Mouse (Mus musculus) CH12.LX (cell line): ENCODE measurements at regions not wholly inside any gene's neighbourhood (a gene's known extent, or its start where the extent isn't known, plus 50 kb on each side); places are given as distances from the start of the nearest gene placed in this dataset.

Source experiments
- DNase-seq: peaks from one replicate; pipeline ENCODE4 v3.0.0-alpha.2; 2013; ENCODE audit errors: extremely low read depth
- H3K27ac ChIP-seq: 2 replicates; pipeline ENCODE4 v1.5.1; 2012; ENCODE audit warnings: low read depth, mild to moderate bottlenecking, control low read depth, moderate library complexity; ENCODE audit not compliant: insufficient read depth
- H3K27me3 ChIP-seq: replicated peaks from 2 replicates; pipeline ENCODE3; 2012; ENCODE audit warnings: inconsistent platforms
- H3K36me3 ChIP-seq, 2 experiments: replicated peaks in 1 of 2; 2 replicates each; pipeline versions ENCODE3 to v1.6.1; 2012; ENCODE audit warnings: inconsistent platforms in 1 of 2, low read length in 1 of 2, mild to moderate bottlenecking in 1 of 2, mixed read lengths in 1 of 2, moderate library complexity in 1 of 2; ENCODE audit not compliant: control insufficient read depth in 1 of 2, insufficient read depth in 1 of 2
- H3K4me1 ChIP-seq, 2 experiments: 2 replicates each; pipeline ENCODE4 v1.6.1; 2012; ENCODE audit warnings: inconsistent platforms in 1 of 2, moderate library complexity in 1 of 2; ENCODE audit not compliant: insufficient read depth in 2 of 2, control insufficient read depth in 1 of 2
- H3K4me2 ChIP-seq: 2 replicates; pipeline ENCODE4 v1.6.1; 2012; ENCODE audit warnings: low read depth, mild to moderate bottlenecking, control low read depth; ENCODE audit not compliant: poor library complexity, insufficient read depth, severe bottlenecking
- H3K4me3 ChIP-seq, 3 experiments: fragments of 150-350 bp in 1 of 3; sonication (generic) in 1 of 3; replicated peaks in 1 of 3; 2 replicates each; pipeline versions ENCODE3 to v1.5.1; 2011 to 2012; ENCODE audit warnings: low read depth in 2 of 3, low read length in 2 of 3, mild to moderate bottlenecking in 2 of 3, moderate library complexity in 2 of 3, control low read depth in 1 of 3, improper control_type of control experiment in 1 of 3, inconsistent platforms in 1 of 3, mixed read lengths in 1 of 3; ENCODE audit not compliant: poor library complexity in 1 of 3
- H3K79me2 ChIP-seq: replicated peaks from 2 replicates; pipeline ENCODE4 v1.6.1; 2012; ENCODE audit warnings: mild to moderate bottlenecking, moderate library complexity; ENCODE audit not compliant: control insufficient read depth, poor library complexity, insufficient read depth, severe bottlenecking; ENCODE audit errors: extremely low read depth
- H3K9ac ChIP-seq: 2 replicates; pipeline ENCODE4 v1.6.1; 2012; ENCODE audit warnings: low read depth, mild to moderate bottlenecking, control low read depth, moderate library complexity; ENCODE audit not compliant: insufficient read depth
- H3K9me3 ChIP-seq: replicated peaks from 2 replicates; pipeline ENCODE3; 2012; ENCODE audit warnings: low read length, inconsistent platforms, mixed read lengths
- CHD1 ChIP-seq: IDR thresholded peaks from 2 replicates; pipeline ENCODE4 v1.6.1; 2012; ENCODE audit warnings: low read depth, low read length, improper control_type of control experiment, inconsistent platforms
- CHD2 ChIP-seq: IDR thresholded peaks from 2 replicates; pipeline ENCODE4 v1.6.1; 2011; ENCODE audit warnings: low read length, improper control_type of control experiment
- E2F4 ChIP-seq: IDR thresholded peaks from 2 replicates; pipeline ENCODE4 v1.6.1; 2011; ENCODE audit warnings: low read depth, low read length, improper control_type of control experiment; ENCODE audit not compliant: insufficient replicate concordance
- EP300 ChIP-seq: IDR thresholded peaks from 2 replicates; pipeline ENCODE4 v1.6.1; 2011; ENCODE audit warnings: low read length, improper control_type of control experiment
- HCFC1 ChIP-seq: IDR thresholded peaks from 2 replicates; pipeline ENCODE4 v1.6.1; 2012; ENCODE audit warnings: low read depth, mild to moderate bottlenecking, inconsistent platforms, low read length, improper control_type of control experiment
- KAT2A ChIP-seq: IDR thresholded peaks from 2 replicates; pipeline ENCODE4 v1.6.1; 2012; ENCODE audit warnings: low read length, improper control_type of control experiment, inconsistent platforms; ENCODE audit not compliant: insufficient replicate concordance
- MAFK ChIP-seq: IDR thresholded peaks from 2 replicates; pipeline ENCODE4 v1.6.1; 2011; ENCODE audit warnings: low read length, improper control_type of control experiment; ENCODE audit not compliant: insufficient replicate concordance
- TCF12 ChIP-seq: IDR thresholded peaks from 2 replicates; pipeline ENCODE4 v1.6.1; 2014; ENCODE audit warnings: low read depth, mild to moderate bottlenecking, inconsistent platforms, low read length, improper control_type of control experiment
- UBTF ChIP-seq: IDR thresholded peaks from 2 replicates; pipeline ENCODE4 v1.6.1; 2012; ENCODE audit warnings: low read depth, mild to moderate bottlenecking, inconsistent platforms, low read length, improper control_type of control experiment, moderate library complexity
- USF2 ChIP-seq: conservative IDR thresholded peaks from 2 replicates; pipeline ENCODE4 v1.6.1; 2011; ENCODE audit warnings: low read depth, low read length, improper control_type of control experiment
- ZKSCAN1 ChIP-seq: IDR thresholded peaks from 2 replicates; pipeline ENCODE4 v1.6.1; 2012; ENCODE audit warnings: low read depth, inconsistent platforms, low read length, improper control_type of control experiment, borderline replicate concordance
- ZMIZ1 ChIP-seq: IDR thresholded peaks from 2 replicates; pipeline ENCODE4 v1.6.1; 2012; ENCODE audit warnings: low read depth, mild to moderate bottlenecking, inconsistent platforms, low read length, improper control_type of control experiment
- dilution Hi-C: fragments of 300-500 bp; cut with MboI; formaldehyde crosslinking; loops from 2 replicates; pipeline ENCODE4 v1.14.3; 2020; ENCODE audit warnings: low sequenced_read_pairs; ENCODE audit not compliant: extremely low pct_unique_long_range_greater_than_20kb, extremely low pct_ligation_motif_present
- in situ Hi-C: fragments of 300-500 bp; cut with MboI; formaldehyde crosslinking; loops from 3 replicates; pipeline ENCODE4 v1.14.3; 2019; ENCODE audit warnings: low sequenced_read_pairs, low pct_ligation_motif_present, low pct_unique_long_range_greater_than_20kb, mixed read lengths

DNA sequence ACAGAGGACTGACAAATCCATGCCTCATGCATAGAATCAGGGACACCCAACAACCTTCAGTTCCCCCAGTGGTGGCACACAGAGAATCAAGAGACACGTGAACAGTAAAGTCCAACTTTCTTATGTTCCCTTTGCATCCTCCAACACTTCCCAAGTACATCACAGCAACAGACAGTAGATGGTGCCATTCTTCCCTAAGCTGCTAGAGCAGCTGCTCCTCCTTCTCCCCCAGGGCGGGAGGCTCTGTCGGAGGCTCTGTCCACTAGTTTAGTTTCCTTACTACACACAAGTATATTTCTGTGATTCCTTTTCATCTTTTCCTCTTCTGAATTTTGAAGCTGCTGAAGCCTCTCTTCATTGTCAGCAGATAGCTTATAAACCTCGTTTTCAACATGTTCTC is 839.0 kb upstream of the Tenm4 start:
- TF ChIP-seq TCF12, result no peak
- TF ChIP-seq CHD1, result no peak
- TF ChIP-seq E2F4, result no peak
- TF ChIP-seq CHD2, result no peak
- TF ChIP-seq, all 38 proteins: peak for 0
- dilution Hi-C loops, result no loop called here
- in situ Hi-C loops, result no loop called here

DNA sequence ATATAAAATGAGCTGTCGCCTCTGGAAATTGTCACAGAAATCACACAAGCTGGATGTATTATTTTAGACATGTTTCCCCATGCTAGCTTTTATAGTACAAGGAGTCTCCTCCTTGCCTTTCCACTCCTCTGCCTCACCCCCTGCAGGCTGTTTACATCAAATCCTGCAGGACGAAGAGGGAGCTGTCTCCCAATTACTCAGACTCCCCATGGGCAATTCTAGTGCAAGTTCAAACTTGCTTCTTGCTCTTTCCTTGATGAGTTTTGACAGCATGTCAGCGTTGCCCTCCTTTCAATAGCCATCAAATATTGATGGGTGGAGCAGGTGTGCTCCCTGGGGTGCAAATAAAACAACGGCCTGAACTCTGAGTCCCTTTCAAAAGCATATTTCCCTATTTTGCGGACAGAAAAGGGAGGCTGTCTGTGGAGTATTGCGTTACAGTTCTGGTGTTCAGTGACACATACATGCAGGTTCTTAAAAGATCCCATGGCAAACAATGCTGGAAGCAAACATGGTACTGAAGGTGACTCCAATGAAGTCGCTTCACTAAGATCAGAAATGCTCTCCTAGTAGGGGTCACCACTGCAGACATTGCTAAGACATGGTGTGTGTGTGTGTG is 820.8 kb upstream of the Tenm4 start:
- H3K4me2 ChIP-seq, result no peak overlapping the region
- H3K9ac ChIP-seq, result no peak overlapping the region
- H3K27me3 ChIP-seq, result no peaks in the 10 kb centered on the region
- no peak overlapping the region for H3K4me3 ChIP-seq
- H3K27ac ChIP-seq, result no peak overlapping the region
- peaks cover 57% of the 10 kb centered on the region for H3K9me3 ChIP-seq
- no peak for TF ChIP-seq KAT2A
- TF ChIP-seq, all 38 proteins: peak for 0
- dilution Hi-C loops, result no loop called here
- Histone ChIP-seq H3K36me3 (no peaks in the 10 kb centered on the region), H3K4me1 (no peaks in the 10 kb centered on the region), H3K79me2 (no peaks in the 10 kb centered on the region)
- in situ Hi-C loops, result no loop called here
- DNase-seq, result no peak

More for the DNA sequence above, 839.0 kb upstream of the Tenm4 start:
- no peak overlapping the region for H3K4me2 ChIP-seq
- H3K4me1 ChIP-seq, result no peaks in the 10 kb centered on the region
- no peak overlapping the region for H3K9ac ChIP-seq
- H3K36me3 ChIP-seq, result no peaks in the 10 kb centered on the region
- peaks cover 24% of the 10 kb centered on the region for H3K9me3 ChIP-seq
- H3K27me3 ChIP-seq, result no peaks in the 10 kb centered on the region
- H3K4me3 ChIP-seq, result no peak overlapping the region
- H3K79me2 ChIP-seq, result no peaks in the 10 kb centered on the region
- H3K27ac ChIP-seq, result no peak overlapping the region
- DNase-seq, result no peak

DNA sequence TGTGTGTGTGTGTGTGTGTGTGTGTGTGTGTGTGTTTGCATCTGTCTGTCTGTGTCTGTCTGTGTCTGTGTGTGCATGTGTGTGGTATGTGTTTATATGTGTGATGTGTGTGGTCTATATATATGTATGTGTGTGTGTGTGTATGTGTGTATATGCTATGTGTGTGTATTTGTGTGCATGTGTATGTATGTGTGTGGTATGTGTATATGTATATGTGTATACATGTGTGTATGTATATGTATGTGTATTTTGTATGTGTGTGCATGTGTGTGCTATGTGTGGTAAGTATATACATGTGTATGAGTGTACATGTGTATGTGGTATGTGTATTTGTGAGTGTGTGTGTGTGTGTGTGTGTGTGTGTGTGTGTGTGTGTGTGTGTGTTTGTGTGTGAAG is 820.2 kb upstream of the Tenm4 start:
- Histone ChIP-seq H3K4me3 (no peak overlapping the region), H3K9ac (no peak overlapping the region), H3K36me3 (no peaks in the 10 kb centered on the region), H3K9me3 (peaks cover 57% of the 10 kb centered on the region)
- in situ Hi-C loops, result no loop called here
- DNase-seq, result no peak
- TF ChIP-seq ZKSCAN1, result no peak
- TF ChIP-seq MAFK, result no peak
- TF ChIP-seq ZMIZ1, result no peak
- no peak for TF ChIP-seq UBTF
- TF ChIP-seq EP300, result no peak
- TF ChIP-seq KAT2A, result no peak
- TF ChIP-seq USF2, result no peak
- no peak for TF ChIP-seq HCFC1
- TF ChIP-seq, all 38 proteins: peak for 0
- no peaks in the 10 kb centered on the region for H3K4me1 ChIP-seq
- no peak overlapping the region for H3K4me2 ChIP-seq
- H3K79me2 ChIP-seq, result no peaks in the 10 kb centered on the region
- no peaks in the 10 kb centered on the region for H3K27me3 ChIP-seq
- no peak overlapping the region for H3K27ac ChIP-seq
- dilution Hi-C loops, result no loop called here
